Mouse (Mus musculus): ENCODE measurements around the gene Snrpc.
"Not testable (repeated sequence)": the region's sequence is repeated elsewhere in the genome, so short reads cannot be mapped to it uniquely, and the experiment has no call there.

Gene Snrpc

GRCm38 (mm10) chr17:27837850-27838249 is at the start of gene Snrpc:
Snrpc (plus strand) TSS chr17:27838150.
- not testable (repeated sequence) for DNase-seq (ENCODE audit: low read depth, low spot score)

DNA sequence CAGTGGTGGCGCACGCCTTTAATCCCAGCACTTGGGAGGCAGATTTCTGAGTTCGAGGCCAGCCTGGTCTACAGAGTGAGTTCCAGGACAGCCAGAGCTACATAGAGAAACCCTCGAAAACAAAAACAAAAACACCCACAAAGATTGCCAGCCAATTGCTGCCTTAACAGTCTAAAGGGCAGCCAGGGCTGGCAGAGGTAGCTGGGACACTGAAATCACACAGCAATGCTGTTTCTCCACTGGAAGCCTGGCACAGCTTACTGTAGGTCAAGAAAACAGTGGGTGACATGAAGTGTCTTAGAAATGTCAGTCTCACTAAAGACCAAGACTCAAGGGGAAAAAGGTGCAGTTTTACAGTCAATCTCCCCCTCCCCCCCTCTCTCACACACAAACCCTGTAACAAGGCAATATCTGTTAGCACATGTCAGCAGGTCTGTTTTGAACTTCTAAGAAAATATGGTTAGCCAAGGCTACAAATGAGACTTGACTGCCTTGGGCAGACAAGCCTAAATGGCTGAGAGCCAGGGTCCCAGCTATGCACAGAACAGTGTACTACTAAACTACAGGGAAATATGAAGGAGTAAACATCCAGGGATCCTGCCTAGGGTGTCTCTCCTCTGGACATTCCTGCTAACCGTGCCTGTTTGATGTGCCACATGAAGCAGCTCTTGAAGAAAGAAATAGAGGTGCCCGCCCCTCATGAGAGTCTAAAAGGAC is 49.3 kb upstream of the Snrpc start:
- no peak for DNase-seq (ENCODE audit: low read depth, low spot score)

- DNase-seq (ENCODE audit: low read depth, low spot score) = peak; percentile 48
Measured at GRCm38 (mm10) chr17:27790015-27790414, 47.9 kb upstream of the Snrpc start.

DNA sequence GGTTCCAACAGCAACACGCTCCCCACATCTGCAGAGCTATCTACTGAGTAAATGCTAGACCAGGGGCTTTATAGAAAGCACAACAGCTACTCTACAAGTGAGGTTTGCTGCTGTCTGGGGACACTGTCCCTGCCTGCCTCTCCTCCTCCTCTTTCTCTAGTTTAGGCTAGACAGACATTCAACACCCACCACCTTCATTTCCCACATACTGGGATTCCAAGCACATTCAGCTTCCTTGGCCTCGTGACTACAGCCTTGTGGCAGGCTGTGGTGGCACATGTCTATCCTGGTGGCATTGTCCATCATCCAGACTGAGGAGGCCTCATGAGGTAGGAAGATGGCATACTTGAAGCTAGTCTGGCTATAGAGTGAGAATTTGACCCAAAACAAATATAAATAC is 47.0 kb upstream of the Snrpc start:
- no peak for DNase-seq (ENCODE audit: low read depth, low spot score)

- DNase-seq (ENCODE audit: low read depth, low spot score) = no peak
Measured at GRCm38 (mm10) chr17:27791556-27791955, 46.4 kb upstream of the Snrpc start.

- DNase-seq (ENCODE audit: low read depth, low spot score) = peak; percentile 58
Measured at GRCm38 (mm10) chr17:27792516-27792915, 45.4 kb upstream of the Snrpc start.

DNA sequence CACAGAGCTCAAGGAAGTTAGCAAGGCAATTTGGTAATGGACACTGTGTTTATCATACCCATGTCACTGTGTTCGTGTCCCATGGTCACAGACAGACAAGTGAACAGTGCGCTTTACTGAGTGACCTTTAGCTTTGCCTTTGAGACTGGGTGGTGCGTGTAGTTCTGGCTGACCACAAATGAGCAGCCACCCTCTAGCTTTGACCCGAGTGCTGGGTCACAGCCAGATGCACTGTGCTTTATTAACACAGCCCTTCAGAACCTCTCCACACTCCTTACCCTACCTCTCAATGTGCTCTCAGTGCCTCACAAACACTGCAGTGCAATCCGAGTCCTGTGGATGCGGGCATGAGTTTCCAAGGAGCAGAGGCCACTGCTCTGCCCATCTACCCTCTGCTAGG is 44.8 kb upstream of the Snrpc start:
- DNase-seq (ENCODE audit: low read depth, low spot score) = no peak

DNA sequence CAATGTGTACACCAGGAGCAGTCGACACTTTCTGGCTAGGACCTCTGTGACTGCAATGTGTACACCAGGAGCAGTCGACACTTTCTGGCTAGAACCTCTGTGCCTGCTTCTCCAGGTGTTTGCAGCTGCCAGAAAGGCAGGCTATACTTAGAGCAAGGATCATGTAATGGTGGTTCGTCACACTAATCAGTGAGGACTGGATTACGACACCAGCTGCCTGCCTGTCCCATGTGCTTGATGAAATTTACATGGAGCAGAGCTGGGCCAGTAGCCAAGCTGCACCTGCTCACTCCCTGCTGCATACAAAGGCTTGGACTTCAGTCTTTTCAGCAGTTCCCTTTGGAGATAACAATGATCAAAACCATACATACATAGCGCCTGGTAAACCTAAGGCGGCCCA is 41.2 kb upstream of the Snrpc start:
- no peak for DNase-seq (ENCODE audit: low read depth, low spot score)

DNA sequence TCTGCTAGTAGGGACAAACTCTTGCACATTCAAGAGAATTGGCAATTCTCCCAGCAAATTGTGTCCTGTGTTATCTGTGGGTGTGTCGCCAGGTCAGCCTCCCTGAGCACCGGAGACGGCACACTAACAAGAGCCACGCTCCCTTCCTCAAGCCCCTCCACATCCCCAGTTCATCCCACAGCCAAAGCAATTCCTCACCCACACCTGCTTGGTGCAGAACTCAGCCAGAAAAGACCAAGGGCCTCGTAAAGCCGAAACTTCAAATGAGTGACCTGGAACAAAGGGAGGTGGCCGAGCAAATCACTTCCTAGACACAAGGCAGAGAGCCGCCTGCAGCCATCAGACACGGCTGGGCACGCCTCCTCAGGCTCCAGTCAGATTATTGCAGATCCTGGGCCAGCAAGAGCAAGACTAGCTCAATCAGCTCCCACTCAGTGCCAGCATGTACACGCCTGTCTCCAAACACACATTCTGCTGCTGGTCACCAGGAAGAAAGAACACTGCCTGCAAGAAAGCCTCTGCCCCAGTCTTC is 40.5 kb upstream of the Snrpc start:
- DNase-seq (ENCODE audit: low read depth, low spot score) = no peak

- peak; percentile 60 for DNase-seq (ENCODE audit: low read depth, low spot score)
Measured at GRCm38 (mm10) chr17:27799771-27800584, 38.0 kb upstream of the Snrpc start.

DNA sequence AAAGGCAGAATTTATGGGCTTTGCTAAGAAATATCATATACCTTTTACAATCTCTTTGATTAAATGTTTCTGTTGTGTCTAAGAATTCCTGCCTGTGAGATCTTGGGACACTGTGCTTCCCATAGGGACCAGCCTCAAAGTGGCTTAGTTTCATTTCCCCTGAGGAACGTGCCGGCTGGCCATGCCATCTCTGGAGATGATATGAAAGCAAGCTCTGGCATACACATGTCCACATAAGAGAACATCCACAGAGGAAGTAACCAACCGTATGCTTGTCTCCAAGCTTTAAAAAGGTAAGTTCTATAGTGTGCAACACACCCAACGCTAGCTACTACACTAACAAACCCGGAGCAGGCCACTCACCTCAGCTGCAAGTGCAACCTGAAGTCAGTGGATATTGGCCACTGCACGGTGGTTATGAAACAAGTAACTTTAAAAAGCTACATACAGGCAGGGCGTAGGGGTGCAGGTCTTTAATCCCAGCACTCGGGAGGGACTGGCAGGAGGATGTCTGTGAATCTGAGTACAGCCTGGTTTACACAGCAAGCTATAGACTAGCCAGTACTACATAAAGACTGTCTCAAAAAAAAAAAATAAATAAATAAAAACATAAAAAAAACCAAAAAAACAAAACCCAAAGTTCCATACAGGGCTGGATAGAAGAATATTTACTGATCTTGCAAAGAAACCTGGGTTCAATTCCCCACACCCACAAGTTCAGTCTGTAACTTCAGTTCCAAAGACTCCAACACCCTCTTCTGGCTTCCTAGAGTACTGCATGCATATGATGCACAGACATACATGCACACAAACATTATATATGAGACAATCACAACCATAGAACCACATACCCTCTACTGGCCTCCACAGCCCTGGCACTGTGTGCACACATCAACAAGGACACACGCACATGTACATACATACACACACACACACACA is 37.0 kb upstream of the Snrpc start:
- DNase-seq (ENCODE audit: low read depth, low spot score) = no peak

DNA sequence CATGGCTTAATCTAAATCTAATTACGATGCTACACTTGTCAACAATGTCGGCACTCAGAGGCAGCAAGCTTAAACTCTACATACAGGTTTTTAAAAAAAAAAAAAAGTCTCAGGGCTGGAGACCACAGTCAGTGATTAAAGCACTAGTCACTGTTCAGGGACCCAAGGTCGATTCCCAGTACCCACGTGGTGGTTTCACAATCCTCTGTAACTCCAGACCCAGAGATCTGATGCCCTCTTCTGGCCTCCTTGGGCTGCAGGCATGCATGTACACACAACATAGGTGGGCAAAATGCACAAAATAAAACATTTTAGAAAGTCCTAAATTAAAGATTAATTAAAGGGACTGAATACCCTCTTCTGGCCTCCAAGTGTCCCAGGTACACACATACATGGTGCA is 34.2 kb upstream of the Snrpc start:
- no peak for DNase-seq (ENCODE audit: low read depth, low spot score)

- DNase-seq (ENCODE audit: low read depth, low spot score) = no peak
Measured at GRCm38 (mm10) chr17:27804156-27804690, 33.7 kb upstream of the Snrpc start.

DNA sequence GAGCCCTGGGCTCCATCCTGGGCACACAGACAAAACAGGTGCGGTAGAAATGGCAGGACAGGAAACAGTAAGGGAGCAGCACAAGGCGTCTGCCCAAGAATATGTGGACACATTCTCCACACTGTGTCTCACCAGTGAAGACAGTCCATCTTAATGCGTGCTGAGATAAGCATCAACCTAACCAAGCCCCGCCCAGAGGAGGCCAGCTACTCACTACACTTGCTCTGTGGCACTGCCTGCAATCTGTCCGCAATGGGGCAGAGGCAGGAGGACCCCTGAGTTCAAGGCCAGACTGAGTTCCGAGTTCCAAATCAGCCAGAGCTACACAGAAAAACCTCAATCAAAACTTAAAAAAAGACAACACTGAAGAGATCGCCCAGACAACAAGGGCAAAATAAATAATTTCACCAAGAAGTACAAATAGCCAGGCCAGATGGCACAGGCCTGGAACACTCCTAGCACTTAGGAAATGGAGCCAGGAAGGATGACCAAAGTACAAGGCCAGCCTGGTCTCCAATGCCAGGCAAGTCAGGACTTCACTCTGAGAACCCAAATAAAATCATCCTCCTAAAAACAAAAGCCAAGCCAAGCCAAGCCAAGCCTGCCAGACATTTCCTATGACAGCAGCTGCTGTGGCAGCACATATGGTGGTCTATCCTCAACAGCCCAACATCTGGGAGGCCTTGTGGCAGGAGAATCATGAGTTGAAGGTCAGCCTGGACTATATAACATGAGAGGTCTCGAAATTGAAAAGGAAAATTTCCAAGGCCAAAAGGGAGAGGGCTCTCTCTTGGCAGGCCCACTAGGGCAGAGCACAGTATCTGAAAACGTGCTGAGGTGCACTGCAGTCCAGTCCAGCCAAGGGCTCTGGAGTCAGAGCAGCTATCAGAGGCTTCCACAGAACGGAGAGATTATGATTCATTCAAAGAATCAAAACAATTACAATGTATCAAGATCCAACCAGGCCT is 32.9 kb upstream of the Snrpc start:
- no peak for DNase-seq (ENCODE audit: low read depth, low spot score)

DNA sequence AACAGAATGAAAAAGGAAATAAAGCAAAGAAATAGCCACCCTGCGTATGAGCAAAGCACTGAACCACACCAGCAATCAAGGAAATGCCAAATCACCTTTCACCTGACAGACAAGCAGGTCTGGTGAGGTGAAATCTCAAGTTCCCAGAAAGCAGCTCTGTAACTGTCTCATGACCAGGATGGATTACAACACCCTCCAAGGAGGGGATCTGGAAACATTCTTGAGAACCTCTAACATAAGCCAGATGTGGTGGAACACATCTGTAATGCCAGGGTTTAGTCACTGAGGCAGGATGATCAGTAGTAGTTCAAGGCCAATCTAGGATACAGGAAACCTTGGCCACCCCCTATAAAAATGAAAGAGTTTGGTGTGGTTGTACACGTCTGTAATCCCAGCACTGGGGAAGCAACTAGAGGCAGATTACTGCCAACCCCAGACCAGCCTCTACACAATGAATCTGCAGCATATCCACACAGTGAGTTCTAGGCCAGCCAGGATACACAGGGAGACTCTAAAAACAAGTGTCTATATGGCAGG is 30.3 kb upstream of the Snrpc start:
- no peak for DNase-seq (ENCODE audit: low read depth, low spot score)

DNA sequence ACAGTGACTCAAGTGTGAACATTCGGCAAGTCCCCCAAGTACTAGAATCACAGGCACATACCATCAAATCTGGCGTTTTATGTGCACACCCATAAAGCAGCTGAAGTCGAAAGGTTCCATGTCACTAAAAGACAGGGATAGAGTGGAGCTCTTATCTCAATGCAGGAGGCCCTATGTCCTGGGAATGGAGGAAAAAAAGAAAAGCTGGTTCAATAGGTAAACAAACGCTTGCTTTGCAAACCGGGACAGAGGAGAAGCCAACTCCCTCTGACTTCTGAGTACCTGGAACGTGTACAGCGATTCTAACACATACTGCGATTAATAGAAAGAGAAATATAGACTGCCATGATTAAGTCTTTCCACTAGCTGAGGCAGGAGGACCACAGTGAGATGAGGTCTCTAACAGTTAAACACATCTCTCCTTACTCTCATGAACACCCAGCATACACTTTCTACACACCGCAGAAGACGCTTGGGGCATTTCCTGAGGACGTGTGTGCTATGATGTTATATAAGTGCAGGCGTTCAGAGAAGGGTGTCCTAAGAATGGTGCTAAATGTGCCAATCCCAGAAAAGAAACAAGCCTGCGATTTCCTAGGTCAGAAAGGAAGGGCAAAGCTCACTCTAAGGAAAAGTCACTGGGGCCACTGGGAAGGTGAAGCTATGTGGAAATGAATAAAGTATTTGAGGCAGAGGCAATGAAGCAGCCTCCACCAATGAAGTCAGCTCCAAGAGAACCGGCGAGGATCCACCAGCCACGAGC is 27.2 kb upstream of the Snrpc start:
- no peak for DNase-seq (ENCODE audit: low read depth, low spot score)

DNA sequence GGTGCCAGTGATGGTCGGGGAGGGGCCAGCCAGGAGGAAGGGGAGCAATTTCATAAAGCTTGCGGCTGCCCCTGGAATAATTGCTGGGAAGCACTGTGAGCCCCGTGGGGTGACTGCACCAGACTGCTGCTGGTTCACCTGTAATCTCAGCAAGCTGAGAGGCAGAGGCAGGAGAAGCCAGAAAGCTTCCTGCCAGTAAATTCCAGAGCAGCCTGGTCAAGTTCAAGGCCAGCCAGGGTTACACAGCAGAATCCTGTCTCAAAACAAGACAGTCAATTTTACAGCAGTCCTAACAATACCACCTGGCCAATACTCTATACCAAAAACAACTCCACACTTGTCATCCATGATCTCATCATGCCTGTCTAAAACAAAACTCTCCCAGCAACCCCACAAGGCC is 26.0 kb upstream of the Snrpc start:
- DNase-seq (ENCODE audit: low read depth, low spot score) = no peak

DNA sequence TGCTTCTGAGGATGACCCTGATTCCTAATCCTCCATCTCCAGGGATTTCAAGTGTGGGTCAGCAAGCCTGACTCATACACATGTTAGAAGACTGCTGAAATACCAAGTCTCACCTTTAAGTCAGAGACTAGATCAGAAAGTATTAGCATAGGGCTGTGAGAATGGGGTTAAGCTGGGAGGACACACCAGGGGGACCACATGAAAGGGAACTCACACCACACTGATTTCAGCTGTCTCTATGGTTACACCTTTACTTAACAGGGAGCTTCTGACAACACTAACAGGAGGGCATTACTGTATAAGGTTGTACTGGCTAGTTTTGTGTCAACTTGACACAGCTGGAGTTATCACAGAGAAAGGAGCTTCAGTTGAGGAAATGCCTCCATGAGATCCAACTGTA is 23.3 kb upstream of the Snrpc start:
- peak; percentile 66 for DNase-seq (ENCODE audit: low read depth, low spot score)

- DNase-seq (ENCODE audit: low read depth, low spot score) = peak; percentile 28
Measured at GRCm38 (mm10) chr17:27819011-27819410, 18.9 kb upstream of the Snrpc start.
